Mouse (Mus musculus): ENCODE results near the gene Kif14.

DNA sequence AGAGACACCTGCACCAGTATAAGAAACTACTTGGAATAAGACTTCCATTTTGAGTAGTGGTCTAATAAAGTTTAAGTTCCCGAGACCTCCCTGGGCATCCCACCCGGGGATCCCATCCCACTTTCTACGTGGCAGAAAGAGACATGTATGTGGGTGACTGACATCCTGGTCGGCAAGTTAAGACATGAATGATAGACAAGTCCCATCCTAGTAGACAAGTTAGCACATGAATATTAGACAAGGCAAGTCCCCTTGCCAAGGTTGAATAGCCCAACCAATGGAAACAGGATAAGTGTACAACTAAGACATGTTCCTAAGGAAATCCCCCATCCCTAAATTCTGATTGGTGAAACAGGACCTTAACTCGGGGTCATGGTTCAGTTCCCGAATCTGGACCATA lies 16.6 kb upstream of the Kif14 start:
- TF ChIP-seq CTCF (IDR thresholded peaks at IDR 0.05) (no peak), POLR2A (IDR thresholded peaks at IDR 0.05; ENCODE audit: insufficient read depth, low read depth, low read length) (no peak)

Data from heart, adult 2 months (tissue).